Mouse (Mus musculus): ENCODE measurements around the gene Erh.

Gene Erh

DNA sequence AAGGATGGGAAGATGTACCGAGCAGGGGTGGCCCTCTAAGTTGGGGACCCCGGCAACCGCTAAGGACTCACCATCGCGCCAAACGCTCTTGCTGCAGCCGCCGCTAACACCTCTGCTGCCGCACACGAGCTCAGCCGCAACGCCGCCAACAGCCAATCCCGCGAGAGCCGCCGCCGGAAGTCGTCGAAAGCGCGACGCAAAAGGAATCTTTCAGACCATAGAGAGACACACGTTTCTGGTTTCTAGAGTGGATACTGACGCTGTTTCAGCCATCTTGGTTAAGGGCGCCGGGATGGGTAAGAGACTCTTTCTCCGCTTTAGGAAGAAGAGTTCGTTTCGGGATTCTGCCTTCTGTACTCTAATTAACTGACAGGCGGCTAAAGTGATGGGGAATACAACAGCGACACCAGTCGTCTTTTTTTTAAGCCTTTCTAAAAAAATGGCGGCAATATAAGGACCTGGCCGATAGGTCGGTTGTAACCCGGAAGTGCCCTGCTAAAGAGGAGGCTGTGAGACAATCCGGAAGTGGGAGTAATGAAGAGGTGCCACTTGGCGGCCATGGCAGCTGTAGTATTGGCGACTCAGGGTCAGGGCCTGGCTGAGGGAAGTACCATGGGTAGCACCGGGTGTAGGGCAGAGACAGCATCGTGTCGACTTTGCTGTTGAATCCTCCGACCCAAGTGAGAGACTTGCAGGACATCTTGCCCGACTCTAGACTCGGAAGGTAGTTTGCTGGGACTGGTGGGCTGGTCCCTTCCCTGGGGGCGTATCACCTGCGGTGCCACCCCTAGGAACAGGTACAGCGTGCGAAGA, at the start of gene Erh, which contains the start of gene Slc39a9:
TSS of gene Erh (minus strand) at position 649 of the 813 bp plus-strand sequence.
TSS of gene Slc39a9 (plus strand) at position 191 of the 813 bp plus-strand sequence.
- peak; percentile 97 for DNase-seq (ENCODE audit: low spot score)

DNA sequence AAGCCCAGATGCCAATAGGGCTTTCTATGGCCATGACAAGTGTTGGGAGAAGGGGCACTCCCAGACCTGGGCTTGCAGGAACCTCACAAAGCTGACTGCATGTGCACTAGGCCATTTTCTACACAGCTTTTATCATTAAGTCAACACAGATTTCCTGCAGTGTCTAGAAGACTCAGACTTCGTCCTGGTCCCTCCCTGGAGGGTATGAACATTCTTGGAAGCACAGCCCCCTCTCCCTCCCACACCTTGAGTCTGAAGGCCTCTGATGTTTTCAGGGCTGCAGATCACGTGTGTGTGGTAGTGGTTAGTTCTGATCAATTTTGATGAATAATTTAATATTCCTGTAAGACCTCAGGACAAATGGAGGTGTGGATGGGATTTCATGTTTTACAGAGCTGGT, 49.6 kb upstream of the Erh start:
- DNase-seq (ENCODE audit: low spot score) = peak; percentile 45

DNA sequence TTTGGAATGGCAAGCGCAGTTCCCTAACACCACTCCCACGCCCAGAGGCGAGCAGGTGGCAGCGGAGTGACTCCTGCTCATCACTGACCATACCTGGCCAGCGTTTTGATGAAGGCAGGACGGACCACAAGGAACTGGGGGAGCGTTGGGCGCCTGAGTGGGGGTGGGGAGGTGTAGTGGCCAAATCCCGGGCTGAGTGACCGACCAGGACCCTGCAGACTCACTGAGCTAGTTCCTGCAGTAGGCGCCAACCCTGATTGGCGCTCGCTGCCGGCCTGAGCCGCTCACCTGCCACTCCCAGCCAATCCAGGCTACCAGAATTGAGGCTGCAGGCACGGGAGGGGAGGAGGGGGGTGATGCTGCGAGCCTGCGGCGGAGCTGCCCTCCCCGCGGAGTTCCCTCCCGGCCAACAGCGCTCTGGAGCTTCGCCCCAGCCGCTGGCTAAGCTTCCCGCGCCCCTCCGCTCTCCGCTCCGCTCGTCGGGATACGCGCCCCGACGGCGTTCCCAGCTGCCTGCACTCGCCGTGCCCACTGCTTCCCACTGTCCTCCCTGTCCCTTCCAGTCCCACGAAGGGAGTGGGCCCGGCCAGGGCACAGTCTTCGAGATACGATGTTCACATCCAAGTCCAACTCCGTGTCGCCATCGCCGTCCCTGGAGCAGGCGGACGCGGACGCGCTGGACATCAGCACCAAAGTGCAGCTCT, 48.3 kb upstream of the Erh start, which contains the start of gene Plekhd1:
TSS of gene Plekhd1 (plus strand) at position 323 of the 704 bp plus-strand sequence.
- peak; percentile 68 for DNase-seq (ENCODE audit: low spot score)

DNA sequence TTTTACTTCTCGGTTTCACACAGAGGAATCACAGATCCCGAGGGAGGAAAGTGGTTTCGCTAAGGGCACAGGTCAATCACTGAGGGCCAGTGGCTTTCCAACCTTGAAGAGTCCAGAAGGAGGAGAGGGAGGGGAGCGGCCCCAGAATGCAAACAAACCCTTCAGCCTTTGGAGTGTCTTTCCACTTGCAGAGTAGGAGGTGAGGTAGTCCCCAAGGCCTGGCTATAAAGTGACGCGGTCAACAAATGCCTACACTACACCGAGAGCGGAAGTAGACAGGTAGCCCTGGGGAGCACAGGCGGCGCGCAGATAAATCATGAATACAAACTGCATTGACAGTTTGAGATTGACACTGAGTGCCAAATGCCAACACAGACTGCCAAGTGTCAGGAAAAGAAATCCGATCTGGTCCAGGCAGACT, 47.5 kb upstream of the Erh start:
- DNase-seq (ENCODE audit: low spot score) = no peak

DNA sequence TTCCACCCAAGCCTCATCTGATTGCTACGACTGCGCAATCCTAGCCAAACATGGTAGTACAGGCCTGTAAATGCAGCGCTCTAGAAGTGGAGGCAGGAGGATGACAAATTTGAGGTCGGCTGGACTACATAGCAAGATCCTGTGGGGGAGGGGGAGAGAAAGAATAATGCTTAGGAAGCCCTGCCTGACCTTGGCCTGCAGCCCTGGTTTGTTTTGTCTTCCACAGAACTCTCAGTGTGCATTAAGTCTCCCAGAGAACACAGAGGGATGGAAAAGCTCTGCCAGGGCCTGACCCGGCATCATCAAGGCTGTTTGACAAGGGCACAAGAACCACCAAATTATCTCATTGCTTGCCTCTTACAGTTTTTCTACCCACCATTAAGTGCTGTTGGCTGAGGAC, 45.6 kb upstream of the Erh start:
- DNase-seq (ENCODE audit: low spot score) = peak; percentile 36

DNA sequence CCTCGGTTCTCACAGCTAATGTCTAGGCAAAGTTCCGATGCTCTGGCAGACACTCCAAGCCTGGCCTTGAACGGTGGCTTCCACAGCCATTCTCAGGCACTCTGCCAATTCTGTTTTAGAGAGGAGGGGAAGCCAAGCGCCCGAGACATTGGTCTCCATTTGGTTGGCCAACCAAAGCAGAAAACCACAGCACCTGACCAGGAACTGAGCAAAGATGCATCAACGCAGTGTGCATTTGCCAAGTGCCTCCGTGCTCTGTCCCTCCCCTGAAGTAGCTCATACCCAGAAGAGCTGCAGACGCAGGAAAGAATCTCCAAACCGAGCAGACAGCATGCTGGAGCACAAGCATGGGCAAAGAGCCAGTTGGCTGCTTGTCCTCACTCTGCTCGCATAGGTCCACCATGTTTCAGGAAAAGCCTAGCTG, 43.7 kb upstream of the Erh start:
- no peak for DNase-seq (ENCODE audit: low spot score)

DNA sequence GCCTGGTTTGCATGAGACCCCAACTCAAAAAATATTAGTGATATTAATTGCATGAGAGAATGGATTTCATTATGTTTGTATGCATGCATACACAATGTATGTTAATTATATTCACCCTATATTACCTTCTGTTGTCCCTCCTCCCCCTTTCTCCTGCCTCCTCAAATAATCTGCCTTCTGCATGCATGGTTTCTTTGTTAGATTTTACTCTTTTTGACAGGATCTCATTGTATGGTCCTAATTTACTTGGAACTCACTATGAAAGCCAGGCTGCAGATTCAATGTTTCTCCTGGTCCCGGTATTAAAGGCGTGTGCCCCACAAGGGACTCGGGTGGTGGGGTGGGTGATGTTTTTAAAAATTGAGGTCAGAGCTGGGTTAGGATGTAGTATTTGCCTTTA, 40.2 kb upstream of the Erh start:
- peak; percentile 63 for DNase-seq (ENCODE audit: low spot score)

DNA sequence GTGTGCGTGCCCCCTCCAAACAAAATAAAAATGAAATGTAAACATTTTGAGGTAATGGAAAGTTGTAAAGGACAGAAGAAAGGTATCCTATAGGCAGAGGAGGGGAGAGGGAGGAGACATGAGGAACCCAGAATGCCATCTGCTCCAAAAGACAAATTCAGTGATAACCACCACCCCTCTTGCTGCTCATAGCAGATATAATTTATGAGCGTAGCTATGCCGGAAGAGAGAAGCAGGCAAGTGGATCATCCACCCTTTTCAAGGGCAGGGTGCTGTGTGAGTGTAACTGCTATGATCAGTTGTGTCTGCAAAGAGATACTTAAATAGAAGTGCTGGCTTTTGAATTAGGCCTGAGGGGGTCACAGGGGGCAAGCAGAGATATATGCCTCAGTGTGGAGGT, 39.4 kb upstream of the Erh start:
- DNase-seq (ENCODE audit: low spot score) = no peak

DNA sequence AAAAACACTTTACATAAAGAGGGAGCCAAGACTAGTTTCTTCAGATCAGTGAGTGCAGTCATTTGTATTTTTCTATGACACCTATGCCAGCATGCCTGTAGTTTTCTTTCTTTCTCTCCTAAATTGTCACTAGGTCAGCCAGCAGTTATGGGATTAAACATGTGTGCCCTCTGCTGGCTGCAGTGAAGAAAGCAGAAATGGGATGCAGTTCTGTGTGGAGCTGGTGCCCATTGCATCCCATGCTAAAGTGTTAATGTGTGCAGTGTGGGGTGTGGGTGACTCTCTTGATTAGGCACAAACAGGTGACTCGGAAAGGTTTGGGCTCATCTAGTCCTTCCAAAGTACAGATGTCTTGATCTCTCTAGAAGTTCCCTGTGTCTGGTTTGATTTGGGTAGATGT, 37.2 kb upstream of the Erh start:
- peak; percentile 70 for DNase-seq (ENCODE audit: low spot score)

DNA sequence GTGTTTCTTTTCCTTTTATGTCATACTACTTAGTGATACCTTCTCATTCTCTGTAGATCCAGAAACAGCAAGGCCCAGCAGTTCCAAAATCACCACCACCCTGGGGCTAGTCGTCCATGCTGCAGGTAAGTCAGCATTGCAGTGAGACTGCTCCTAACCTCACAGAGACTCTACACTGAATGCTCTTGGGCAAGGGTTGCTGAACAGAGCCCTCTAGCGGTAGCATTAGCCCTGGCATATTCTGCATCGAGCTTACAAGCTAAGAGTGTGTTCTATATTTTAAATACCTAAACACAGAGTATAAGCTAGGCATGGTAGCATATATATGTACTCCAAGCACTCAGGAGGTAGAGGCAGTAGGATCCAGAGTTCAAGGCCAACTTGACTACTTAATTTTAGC, 29.0 kb upstream of the Erh start:
- DNase-seq (ENCODE audit: low spot score) = peak; percentile 77

DNA sequence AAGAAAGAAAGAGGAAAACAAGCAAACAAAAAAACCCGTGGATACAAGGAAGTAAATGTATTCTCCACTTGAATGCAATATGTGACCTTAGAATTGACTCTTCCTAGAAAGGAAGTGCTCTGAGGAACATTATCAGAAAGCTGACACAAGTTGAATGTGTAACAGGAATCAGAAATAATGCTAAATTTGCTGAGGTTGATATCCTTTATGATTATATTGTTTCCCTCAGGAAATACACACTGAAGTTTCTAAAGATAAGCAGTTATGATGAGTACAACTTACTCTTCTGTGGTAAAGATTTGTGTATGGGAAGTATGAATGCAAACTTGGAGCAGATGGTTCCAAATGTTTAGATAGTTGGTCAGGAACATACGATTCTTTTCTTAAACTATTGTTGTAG, 24.2 kb upstream of the Erh start:
- no peak for DNase-seq (ENCODE audit: low spot score)

DNA sequence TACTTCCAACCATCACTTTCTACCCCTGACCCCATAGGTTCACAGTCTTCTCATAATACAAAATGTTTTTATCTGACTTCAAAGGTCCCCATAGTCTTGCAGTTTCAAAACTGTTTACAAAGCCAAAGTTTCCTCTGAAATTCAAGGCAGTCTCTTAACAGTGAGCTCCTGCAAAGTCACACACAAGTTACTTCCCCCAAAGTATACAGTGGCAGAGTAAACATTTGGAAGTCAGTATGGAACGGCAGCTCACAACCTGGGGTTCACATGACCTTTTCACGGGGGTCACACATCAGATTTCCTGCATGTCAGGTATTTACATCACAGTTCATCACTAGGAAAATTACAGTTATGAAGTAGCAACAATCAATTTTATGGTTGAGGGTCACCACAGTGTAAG, 19.8 kb upstream of the Erh start:
- DNase-seq (ENCODE audit: low spot score) = no peak

DNA sequence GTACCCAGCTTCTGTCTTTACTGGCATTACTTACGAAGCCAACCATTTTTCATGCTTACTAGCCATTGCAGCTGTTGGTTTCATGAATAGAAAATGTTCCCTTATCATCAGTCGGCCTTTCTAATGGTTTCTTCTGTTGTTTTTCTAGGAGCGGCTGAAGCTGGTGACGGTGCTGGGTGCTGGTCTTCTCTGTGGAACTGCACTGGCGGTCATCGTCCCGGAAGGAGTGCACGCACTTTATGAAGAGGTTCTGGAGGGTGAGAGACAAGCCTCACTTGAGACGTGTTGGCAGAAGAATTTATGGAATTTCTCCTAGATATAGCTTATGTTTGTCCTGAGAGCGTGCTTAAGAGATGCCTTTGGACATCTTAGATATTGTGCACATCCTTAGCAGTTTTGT, 18.2 kb upstream of the Erh start:
- no peak for DNase-seq (ENCODE audit: low spot score)

DNA sequence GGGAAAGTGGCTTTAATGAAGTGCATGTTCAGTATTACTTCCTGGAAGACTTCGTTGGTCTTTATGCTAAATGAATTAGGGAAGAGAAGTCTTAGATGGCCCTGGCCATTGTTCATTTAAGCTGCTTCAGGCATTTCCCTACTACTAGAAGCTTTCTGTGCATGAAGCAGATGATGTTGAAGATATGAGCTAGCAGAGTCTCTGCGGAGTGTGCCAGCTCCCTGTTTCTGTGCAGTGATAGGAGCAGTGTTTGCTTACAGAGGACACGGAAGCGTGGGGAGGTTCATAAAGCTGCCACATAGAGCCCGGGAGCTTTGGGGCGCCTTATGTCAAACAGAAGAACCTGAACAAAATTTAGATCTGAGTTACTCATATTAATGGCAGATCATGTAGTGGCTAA, 14.5 kb upstream of the Erh start:
- no peak for DNase-seq (ENCODE audit: low spot score)

DNA sequence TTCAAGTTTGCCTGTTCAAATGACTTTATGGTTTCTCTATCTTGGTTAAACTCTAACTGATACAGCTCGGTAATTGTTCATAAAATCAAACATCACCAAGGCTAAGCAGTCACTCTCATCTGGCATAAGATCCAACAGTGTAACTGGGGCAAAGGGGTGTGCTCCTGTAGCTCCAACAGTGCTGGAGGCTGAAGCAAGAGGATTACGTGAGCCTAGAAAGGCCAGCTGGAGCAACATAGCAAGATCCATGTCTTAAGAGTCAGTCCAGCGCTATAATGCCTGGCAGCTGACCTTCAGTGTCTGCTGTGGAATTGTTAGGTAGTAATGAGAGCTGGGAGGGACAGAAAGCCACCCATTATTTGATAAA, 10.5 kb upstream of the Erh start:
- no peak for DNase-seq (ENCODE audit: low spot score)

DNA sequence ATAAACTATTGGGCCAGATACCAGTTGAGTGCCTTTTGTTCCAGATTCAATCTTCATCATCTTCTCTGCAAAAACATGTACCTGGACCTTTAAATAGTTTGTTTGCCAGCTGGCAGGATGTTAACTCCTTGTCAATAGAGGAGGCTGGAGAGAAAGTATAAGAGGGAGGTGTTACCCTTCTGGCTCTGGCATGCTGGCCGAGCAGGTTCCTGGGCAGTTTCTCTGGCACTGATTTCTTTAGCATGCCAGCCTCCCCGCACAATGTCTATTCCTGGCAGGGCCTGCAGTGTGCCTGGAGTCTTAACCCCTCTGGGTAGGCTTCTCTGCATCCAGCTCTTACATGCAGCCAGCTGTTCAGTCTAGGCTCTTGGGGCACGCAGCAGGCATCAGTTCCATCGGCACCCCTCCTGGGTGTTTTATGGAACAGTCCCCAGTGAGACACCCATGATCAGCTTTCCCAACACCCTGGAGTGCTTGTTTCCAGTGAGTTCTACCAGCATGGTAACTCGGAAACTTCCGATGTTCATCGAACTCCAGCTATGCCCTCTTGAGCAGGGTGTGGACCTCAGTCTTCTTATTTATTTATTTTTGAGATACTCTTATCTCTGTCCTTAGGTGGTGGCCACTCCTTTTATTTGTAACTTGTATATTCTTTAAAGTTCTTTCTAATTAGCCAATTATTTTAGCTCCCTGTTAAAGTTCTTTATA, 10.0 kb upstream of the Erh start:
- no peak for DNase-seq (ENCODE audit: low spot score)

DNA sequence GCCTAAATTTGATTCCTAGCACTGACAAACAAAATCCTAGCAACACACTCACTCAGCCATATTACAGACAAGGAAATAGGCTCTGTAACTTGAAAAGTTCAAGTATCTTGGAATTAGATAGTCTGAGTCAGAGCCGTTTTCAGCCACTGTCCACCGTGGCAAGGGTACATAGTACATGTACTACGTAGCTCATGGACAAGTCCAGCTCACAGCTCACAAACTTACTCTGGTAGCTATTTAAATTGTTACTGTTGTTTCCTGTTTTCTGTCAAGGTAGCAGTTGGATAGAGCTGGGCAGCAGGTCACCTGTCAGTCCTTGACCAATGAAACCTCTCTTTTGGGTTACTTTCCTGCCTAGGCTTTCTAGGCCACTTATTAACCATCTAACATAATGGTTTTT, 2.2 kb upstream of the Erh start:
- DNase-seq (ENCODE audit: low spot score) = no peak

DNA sequence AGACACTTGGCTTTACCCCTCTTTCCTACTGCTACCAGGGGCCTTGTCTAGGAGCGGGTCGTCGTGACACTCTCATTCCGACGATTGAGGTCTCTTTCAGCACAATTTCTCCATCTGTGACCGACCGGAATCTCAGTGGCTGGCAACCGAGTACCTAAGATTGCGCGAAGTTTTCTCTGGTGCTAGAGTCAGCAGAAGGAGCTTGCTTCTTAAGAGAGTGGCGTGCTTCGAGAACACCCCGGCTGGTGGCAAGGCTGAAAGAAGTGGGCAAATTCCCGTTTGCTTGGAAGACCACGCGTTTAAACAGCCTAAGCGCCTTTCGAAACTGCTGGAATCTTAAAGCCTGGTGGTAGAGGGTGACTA, 346 bp upstream of the Erh start:
- DNase-seq (ENCODE audit: low spot score) = peak; percentile 6

DNA sequence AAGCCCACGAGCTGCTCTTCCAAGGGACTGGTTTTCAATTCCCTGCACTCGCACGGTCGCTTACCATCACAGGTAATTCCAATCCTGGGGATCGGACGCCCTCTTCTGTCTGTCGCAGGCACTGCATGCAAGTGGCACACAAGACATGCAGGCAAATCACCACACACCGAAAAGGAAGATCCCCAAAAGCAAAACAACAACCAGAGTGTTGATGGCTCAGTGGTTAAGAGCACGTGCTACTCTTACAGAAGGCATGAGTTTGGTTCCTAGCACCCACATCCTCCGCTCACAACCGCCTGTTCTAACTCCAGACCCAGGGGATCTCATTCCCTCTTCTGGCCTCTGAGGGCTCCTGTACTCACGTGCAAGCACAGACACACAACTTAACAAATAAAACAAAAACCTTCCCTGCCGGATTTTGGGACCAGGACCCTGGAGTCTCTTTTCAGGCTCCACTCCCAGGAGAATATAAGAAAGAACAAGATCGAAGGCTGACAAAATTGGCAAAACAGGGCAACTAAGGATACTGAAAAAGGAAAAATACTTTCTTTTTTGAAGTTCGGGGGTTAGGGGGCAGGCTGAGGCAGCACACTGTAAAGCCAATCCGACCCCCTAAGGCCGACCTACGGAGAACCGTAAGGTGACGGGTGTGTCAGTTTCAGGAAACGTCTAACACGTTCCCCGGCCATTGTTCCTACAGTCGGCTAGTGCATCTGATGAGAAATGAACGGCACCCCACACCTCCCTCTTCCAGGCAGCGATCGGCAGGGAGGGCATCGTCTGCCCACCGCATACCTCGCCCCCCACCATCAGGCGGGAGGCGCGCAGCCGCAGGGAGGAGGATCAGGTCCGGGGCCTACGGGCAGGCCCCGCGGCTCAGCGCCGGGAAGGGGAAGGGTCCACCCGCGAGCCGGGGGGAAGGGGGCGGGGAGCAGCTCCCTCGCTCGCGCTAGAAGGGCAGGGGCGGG, 1.1 kb downstream of the Erh start:
- DNase-seq (ENCODE audit: low spot score) = peak; percentile 67

DNA sequence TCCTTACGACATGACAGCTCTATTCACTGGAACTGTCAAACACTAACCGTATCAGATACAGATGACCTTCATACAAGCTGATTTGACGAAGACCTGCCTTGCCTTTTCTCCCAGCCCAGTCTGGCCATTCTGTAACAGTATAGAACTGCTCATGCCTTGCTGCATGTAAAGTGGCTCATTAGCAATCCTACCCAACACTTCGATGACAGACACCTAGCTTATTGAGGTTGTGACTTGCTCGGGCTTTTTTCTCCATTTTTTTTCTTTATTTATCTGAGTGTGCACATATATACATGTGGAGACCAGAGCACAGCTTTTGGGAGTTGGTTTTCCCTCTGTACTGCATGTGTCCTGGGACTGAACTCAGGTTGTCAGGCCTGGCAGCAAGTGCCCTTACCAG, 12.4 kb downstream of the Erh start:
- no peak for DNase-seq (ENCODE audit: low spot score)

DNA sequence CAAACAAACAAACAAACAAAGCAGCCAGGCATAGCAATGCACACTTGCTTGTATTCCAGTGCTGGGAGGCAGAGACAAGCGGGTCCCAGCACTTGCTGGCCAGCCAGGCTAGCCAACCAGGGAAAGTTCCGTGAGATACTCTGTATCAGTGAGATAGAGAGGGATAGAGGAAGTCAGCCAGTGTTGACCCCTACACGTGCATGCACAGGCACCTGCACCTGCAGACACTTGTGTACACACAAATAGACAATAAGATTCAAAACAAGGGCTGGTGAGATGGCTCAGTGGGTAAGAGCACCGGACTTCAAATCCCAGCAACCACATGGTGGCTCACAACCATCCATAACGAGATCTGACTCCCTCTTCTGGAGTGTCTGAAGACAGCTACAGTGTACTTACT, 23.6 kb downstream of the Erh start:
- DNase-seq (ENCODE audit: low spot score) = no peak
